Mouse (Mus musculus): ENCODE results near the gene Hist3h2ba.

DNA sequence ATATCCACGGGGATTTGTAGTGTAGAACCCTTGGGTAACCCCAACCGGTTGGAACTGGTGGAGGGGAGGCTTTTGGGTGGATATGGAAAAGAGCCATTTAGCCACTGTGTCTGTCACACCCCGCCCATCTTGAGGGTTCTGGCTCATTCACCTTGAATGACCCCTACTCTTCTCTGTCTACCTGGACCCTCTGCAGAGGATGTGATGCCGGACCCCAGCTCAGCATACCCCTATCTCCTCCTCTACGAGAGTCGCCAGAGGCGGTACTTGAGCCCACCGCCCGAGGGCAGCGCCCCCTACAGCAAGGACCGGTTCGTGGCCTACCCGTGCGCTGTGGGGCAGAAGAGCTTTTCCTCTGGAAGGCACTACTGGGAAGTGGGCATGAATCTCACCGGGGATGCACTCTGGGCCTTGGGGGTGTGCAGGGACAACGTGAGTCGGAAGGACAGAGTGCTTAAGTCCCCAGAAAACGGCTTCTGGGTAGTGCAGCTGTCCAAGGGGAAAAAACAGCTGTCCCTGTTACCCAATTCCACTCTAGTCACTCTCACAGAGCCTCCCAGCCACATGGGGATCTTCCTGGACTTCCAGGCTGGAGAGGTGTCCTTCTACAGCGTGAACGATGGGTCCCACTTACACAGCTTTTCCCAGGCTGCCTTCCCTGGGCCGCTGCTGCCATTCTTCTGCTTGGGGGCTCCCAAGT lies 22.3 kb downstream of the Hist3h2ba start:
- TF ChIP-seq POLR2AphosphoS5 (IDR thresholded peaks at IDR 0.05; ENCODE audit: borderline replicate concordance, low read depth, low read length) (no peak), CTCF (IDR thresholded peaks at IDR 0.05 in 2 of 3, conservative IDR thresholded peaks at IDR 0.05 in 1 of 3; ENCODE audit: control insufficient read depth in 1 of 3, insufficient read depth in 1 of 3, low read depth in 2 of 3, low read length in 3 of 3, poor library complexity in 1 of 3, severe bottlenecking in 1 of 3) (peak; percentile 20 to 54 (median 33); a peak in 4 of 6 replicates), MAZ (IDR thresholded peaks at IDR 0.05; ENCODE audit: low read depth, low read length) (no peak), POLR2A (IDR thresholded peaks at IDR 0.05; ENCODE audit: control insufficient read depth in 1 of 2, insufficient read depth in 1 of 2, low read depth in 1 of 2, low read length in 2 of 2, poor library complexity in 1 of 2) (no peak), E2F4 (IDR thresholded peaks at IDR 0.05; ENCODE audit: borderline replicate concordance, low read depth, low read length) (no peak), MAX (IDR thresholded peaks at IDR 0.05; ENCODE audit: low read length) (no peak), TBP (IDR thresholded peaks at IDR 0.05; ENCODE audit: low read depth, low read length) (no peak), ZNF384 (IDR thresholded peaks at IDR 0.05; ENCODE audit: low read depth, low read length) (no peak), ZC3H11A (IDR thresholded peaks at IDR 0.05; ENCODE audit: low read depth, low read length) (no peak), EP300 (IDR thresholded peaks at IDR 0.05; ENCODE audit: low read depth in 1 of 2, low read length in 2 of 2) (no peak), MAFK (IDR thresholded peaks at IDR 0.05; ENCODE audit: borderline replicate concordance, low read depth, low read length) (no peak), POLR2AphosphoS2 (IDR thresholded peaks at IDR 0.05; ENCODE audit: low read length) (no peak)

Measured in MEL (cell line).